Mouse (Mus musculus) bone marrow, adult 2 months (tissue): ENCODE results near the gene Gm20431.

Source experiments
- CTCF ChIP-seq: fragments of 200-500 bp; IDR thresholded peaks from 2 replicates; pipeline ENCODE4 v1.5.1; 2011; ENCODE audit warnings: low read length, control low read depth; ENCODE audit not compliant: control insufficient read depth, insufficient read depth
- POLR2A ChIP-seq: fragments of 200-500 bp; IDR thresholded peaks from 2 replicates; pipeline ENCODE4 v1.6.1; 2011; ENCODE audit warnings: low read depth, mild to moderate bottlenecking, control low read depth, low read length, borderline replicate concordance; ENCODE audit not compliant: control insufficient read depth

- TF ChIP-seq CTCF = no peak
- peak; percentile 17; the same call in 1 of the 2 replicates for TF ChIP-seq POLR2A
Measured at GRCm38 (mm10) chr2:167689501-167690218, 28.4 kb upstream of the Gm20431 start, which contains the start of gene Tmem189.
